Mouse (Mus musculus) cerebellum, adult 2 months (tissue): Measurements from ENCODE around the gene Pcnx3.

Experiments used
- CTCF ChIP-seq: fragments of 200-500 bp; IDR thresholded peaks from 2 replicates; pipeline ENCODE4 v1.5.1; 2011; ENCODE audit warnings: low read depth, mild to moderate bottlenecking, control low read depth, low read length, moderate library complexity, borderline replicate concordance; ENCODE audit not compliant: insufficient read depth
- POLR2A ChIP-seq: fragments of 200-500 bp; IDR thresholded peaks from 2 replicates; pipeline ENCODE4 v1.6.1; 2011; ENCODE audit warnings: low read length, control low read depth, borderline replicate concordance; ENCODE audit not compliant: insufficient read depth

DNA sequence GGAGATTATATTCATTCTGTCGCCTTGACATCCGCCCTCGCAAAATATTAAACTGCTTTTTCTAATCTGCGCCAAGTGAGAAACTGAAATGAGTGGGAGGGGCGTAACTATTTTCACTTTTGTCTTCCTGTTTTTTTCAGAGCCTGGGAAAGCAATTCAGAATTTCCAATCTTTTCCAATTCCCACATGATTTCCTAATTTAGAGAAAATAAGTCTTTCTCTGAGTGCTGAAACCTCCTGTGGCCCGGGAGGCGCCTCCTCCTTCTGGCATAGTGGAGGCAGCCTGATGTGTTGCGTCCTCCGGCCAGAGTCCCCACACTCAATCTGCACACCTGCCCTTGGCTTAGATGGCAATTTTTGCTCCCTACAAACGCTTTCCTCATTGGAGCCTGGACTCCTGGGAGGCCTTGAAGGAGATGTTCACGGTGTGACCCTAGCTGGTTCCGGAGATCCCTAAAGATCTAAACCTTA lies 52.1 kb downstream of the Pcnx3 start:
- no peak for TF ChIP-seq CTCF
- TF ChIP-seq POLR2A, result no peak
